Mouse (Mus musculus): Measurements from ENCODE around the gene Olfr1357. TPM values are rescaled to one million over a fixed set of nuclear protein-coding genes. Genes with fewer than 3 reads are reported as not detected.

Gene Olfr1357
- polyA plus RNA-seq, 1 experiment, result not detected

- 96% methylated on average over 8 of the region's 8 CpGs for WGBS
- no peak overlapping the region for H3K4me3 ChIP-seq (replicated peaks; ENCODE audit: insufficient read depth, low read depth, low read length)
- TF ChIP-seq CTCF (IDR thresholded peaks at IDR 0.05; ENCODE audit: borderline replicate concordance, insufficient read depth, low read depth, low read length), result no peak
- H3K27ac ChIP-seq (ENCODE audit: insufficient read depth, low read length), result no peak overlapping the region
- no peaks in the 10 kb centered on the region; the same call in 1 of the 2 replicates for H3K27me3 ChIP-seq (ENCODE audit: control insufficient read depth, insufficient read depth, low read length)
- H3K4me1 ChIP-seq (ENCODE audit: control insufficient read depth, insufficient read depth, low read length), result peaks cover 10% of the 10 kb centered on the region
- DNase-seq, result no peak
Measured at GRCm38 (mm10) chr10:78589901-78590300, 28.0 kb downstream of the Olfr1357 start.

GRCm38 (mm10) chr10:78589291-78589690, 28.6 kb downstream of the Olfr1357 start:
- DNase-seq, result no peak
- no peak overlapping the region for H3K27ac ChIP-seq (ENCODE audit: insufficient read depth, low read length)
- TF ChIP-seq POLR2A (IDR thresholded peaks at IDR 0.05; ENCODE audit: borderline replicate concordance, insufficient read depth, low read length) (no peak), CTCF (IDR thresholded peaks at IDR 0.05; ENCODE audit: borderline replicate concordance, insufficient read depth, low read depth, low read length) (no peak)
- no peak overlapping the region for H3K4me3 ChIP-seq (replicated peaks; ENCODE audit: insufficient read depth, low read depth, low read length)
- WGBS, result 96% methylated on average over 18 of the region's 18 CpGs
- peaks cover 10% of the 10 kb centered on the region for H3K4me1 ChIP-seq (ENCODE audit: control insufficient read depth, insufficient read depth, low read length)
- no peaks in the 10 kb centered on the region; the same call in 1 of the 2 replicates for H3K27me3 ChIP-seq (ENCODE audit: control insufficient read depth, insufficient read depth, low read length)

GRCm38 (mm10) chr10:78586026-78586425, 31.8 kb downstream of the Olfr1357 start:
- Histone ChIP-seq H3K27ac (ENCODE audit: insufficient read depth, low read length) (no peak overlapping the region), H3K27me3 (ENCODE audit: control insufficient read depth, insufficient read depth, low read length) (no peaks in the 10 kb centered on the region), H3K4me3 (replicated peaks; ENCODE audit: insufficient read depth, low read depth, low read length) (no peak overlapping the region), H3K4me1 (ENCODE audit: control insufficient read depth, insufficient read depth, low read length) (peaks cover 15% of the 10 kb centered on the region)
- no peak for TF ChIP-seq CTCF (IDR thresholded peaks at IDR 0.05; ENCODE audit: borderline replicate concordance, insufficient read depth, low read depth, low read length)
- TF ChIP-seq POLR2A (IDR thresholded peaks at IDR 0.05; ENCODE audit: borderline replicate concordance, insufficient read depth, low read length), result no peak
- DNase-seq, result no peak
- 32% methylated on average over 13 of the region's 13 CpGs for WGBS

- Histone ChIP-seq H3K27me3 (ENCODE audit: control insufficient read depth, insufficient read depth, low read length) (no peaks in the 10 kb centered on the region), H3K27ac (ENCODE audit: insufficient read depth, low read length) (no peak overlapping the region), H3K4me1 (ENCODE audit: control insufficient read depth, insufficient read depth, low read length) (peaks cover 15% of the 10 kb centered on the region), H3K4me3 (replicated peaks; ENCODE audit: insufficient read depth, low read depth, low read length) (no peak overlapping the region)
- no peak for DNase-seq
- WGBS, result 85% methylated on average over 22 of the region's 22 CpGs
- TF ChIP-seq POLR2A (IDR thresholded peaks at IDR 0.05; ENCODE audit: borderline replicate concordance, insufficient read depth, low read length) (no peak), CTCF (IDR thresholded peaks at IDR 0.05; ENCODE audit: borderline replicate concordance, insufficient read depth, low read depth, low read length) (no peak)
Measured at GRCm38 (mm10) chr10:78585606-78586005, 32.3 kb downstream of the Olfr1357 start.

- no peaks in the 10 kb centered on the region for H3K27me3 ChIP-seq (ENCODE audit: control insufficient read depth, insufficient read depth, low read length)
- peaks cover 15% of the 10 kb centered on the region for H3K4me1 ChIP-seq (ENCODE audit: control insufficient read depth, insufficient read depth, low read length)
- WGBS, result 78% methylated on average over 1 of the region's 1 CpGs
- H3K4me3 ChIP-seq (replicated peaks; ENCODE audit: insufficient read depth, low read depth, low read length), result no peak overlapping the region
- DNase-seq, result no peak
- no peak overlapping the region for H3K27ac ChIP-seq (ENCODE audit: insufficient read depth, low read length)
- TF ChIP-seq POLR2A (IDR thresholded peaks at IDR 0.05; ENCODE audit: borderline replicate concordance, insufficient read depth, low read length), result no peak
- no peak for TF ChIP-seq CTCF (IDR thresholded peaks at IDR 0.05; ENCODE audit: borderline replicate concordance, insufficient read depth, low read depth, low read length)
Measured at GRCm38 (mm10) chr10:78584996-78585395, 32.9 kb downstream of the Olfr1357 start.

- Histone ChIP-seq H3K27me3 (ENCODE audit: control insufficient read depth, insufficient read depth, low read length) (no peaks in the 10 kb centered on the region), H3K4me1 (ENCODE audit: control insufficient read depth, insufficient read depth, low read length) (peaks cover 20% of the 10 kb centered on the region), H3K27ac (ENCODE audit: insufficient read depth, low read length) (no peak overlapping the region), H3K4me3 (replicated peaks; ENCODE audit: insufficient read depth, low read depth, low read length) (no peak overlapping the region)
- DNase-seq, result no peak
- TF ChIP-seq CTCF (IDR thresholded peaks at IDR 0.05; ENCODE audit: borderline replicate concordance, insufficient read depth, low read depth, low read length) (no peak), POLR2A (IDR thresholded peaks at IDR 0.05; ENCODE audit: borderline replicate concordance, insufficient read depth, low read length) (no peak)
- 81% methylated on average over 3 of the region's 3 CpGs for WGBS
Measured at GRCm38 (mm10) chr10:78583939-78584338, 33.9 kb downstream of the Olfr1357 start.

- no peak for DNase-seq
- H3K27ac ChIP-seq (ENCODE audit: insufficient read depth, low read length), result no peak overlapping the region
- 82% methylated on average over 9 of the region's 9 CpGs for WGBS
- no peak for TF ChIP-seq CTCF (IDR thresholded peaks at IDR 0.05; ENCODE audit: borderline replicate concordance, insufficient read depth, low read depth, low read length)
- TF ChIP-seq POLR2A (IDR thresholded peaks at IDR 0.05; ENCODE audit: borderline replicate concordance, insufficient read depth, low read length), result no peak
- no peak overlapping the region for H3K4me3 ChIP-seq (replicated peaks; ENCODE audit: insufficient read depth, low read depth, low read length)
- no peaks in the 10 kb centered on the region for H3K27me3 ChIP-seq (ENCODE audit: control insufficient read depth, insufficient read depth, low read length)
- peaks cover 21% of the 10 kb centered on the region for H3K4me1 ChIP-seq (ENCODE audit: control insufficient read depth, insufficient read depth, low read length)
Measured at GRCm38 (mm10) chr10:78583347-78583746, 34.5 kb downstream of the Olfr1357 start.

GRCm38 (mm10) chr10:78581121-78581520, 36.8 kb downstream of the Olfr1357 start:
- Histone ChIP-seq H3K27me3 (ENCODE audit: control insufficient read depth, insufficient read depth, low read length) (no peaks in the 10 kb centered on the region), H3K27ac (ENCODE audit: insufficient read depth, low read length) (no peak overlapping the region), H3K4me1 (ENCODE audit: control insufficient read depth, insufficient read depth, low read length) (peaks cover 33% of the 10 kb centered on the region), H3K4me3 (replicated peaks; ENCODE audit: insufficient read depth, low read depth, low read length) (no peak overlapping the region)
- TF ChIP-seq CTCF (IDR thresholded peaks at IDR 0.05; ENCODE audit: borderline replicate concordance, insufficient read depth, low read depth, low read length) (no peak), POLR2A (IDR thresholded peaks at IDR 0.05; ENCODE audit: borderline replicate concordance, insufficient read depth, low read length) (no peak)
- 92% methylated on average over 7 of the region's 7 CpGs for WGBS
- DNase-seq, result no peak

Data from cerebellum, adult 2 months (tissue).